Mouse (Mus musculus) G1E (cell line): ENCODE data around the gene Erbb2. TPM values are rescaled to one million over a fixed set of nuclear protein-coding genes. Genes with fewer than 3 reads are reported as not detected.

ENCODE experiments used
- ATAC-seq: 2 replicates; pipeline ENCODE4 v1.8.0; 2016; ENCODE audit warnings: mild to moderate bottlenecking; ENCODE audit not compliant: insufficient number of reproducible peaks, poor library complexity, low FRiP score, severe bottlenecking; ENCODE audit errors: extremely low read depth
- DNase-seq: peaks from one replicate; pipeline ENCODE4 v3.0.0; 2012; ENCODE audit warnings: low spot score
- H3K27me3 ChIP-seq: 2 replicates; pipeline ENCODE4 v1.6.1; 2012; ENCODE audit warnings: mild to moderate bottlenecking, low read length, inconsistent platforms; ENCODE audit not compliant: insufficient read depth
- H3K36me3 ChIP-seq: replicated peaks from 2 replicates; pipeline ENCODE3; 2012; ENCODE audit warnings: mild to moderate bottlenecking, inconsistent platforms
- H3K4me1 ChIP-seq: 2 replicates; pipeline ENCODE4 v1.6.1; 2012; ENCODE audit warnings: low read depth, low read length, inconsistent platforms, mixed read lengths; ENCODE audit not compliant: insufficient read depth
- H3K4me3 ChIP-seq: 2 replicates; pipeline ENCODE4 v1.5.1; 2012; ENCODE audit warnings: low read depth, mild to moderate bottlenecking, inconsistent platforms, low read length, moderate library complexity, mixed read lengths
- H3K9me3 ChIP-seq: replicated peaks from 2 replicates; pipeline ENCODE4 v1.6.1; 2012; ENCODE audit warnings: inconsistent platforms
- CTCF ChIP-seq: IDR thresholded peaks from 2 replicates; pipeline ENCODE4 v1.5.1; 2012; ENCODE audit warnings: low read depth, low read length, inconsistent platforms, mixed read lengths
- GATA1 ChIP-seq: IDR thresholded peaks from 2 replicates; pipeline ENCODE4 v1.6.1; 2012; ENCODE audit warnings: borderline replicate concordance, low read length, inconsistent platforms, mixed read lengths
- GATA2 ChIP-seq: IDR thresholded peaks from 2 replicates; pipeline ENCODE4 v1.6.1; 2012; ENCODE audit warnings: low read depth, low read length, inconsistent platforms, borderline replicate concordance
- POLR2AphosphoS5 ChIP-seq: IDR thresholded peaks from 2 replicates; pipeline ENCODE4 v1.6.1; 2012; ENCODE audit warnings: low read depth, low read length, inconsistent platforms; ENCODE audit not compliant: insufficient replicate concordance
- TAL1 ChIP-seq: conservative IDR thresholded peaks from 2 replicates; pipeline ENCODE4 v1.6.1; 2012; ENCODE audit warnings: low read depth, low read length, inconsistent platforms, mixed read lengths
- polyA plus RNA-seq: library from polyadenylated mRNA; stranded (reverse); fragments of >175 nt; gene quantifications from 2 replicates; pipeline ENCODE4 v1.2.3, GENCODE M21; 2012
- total RNA-seq, 2 experiments: library from RNA; stranded (forward) in 1 of 2; stranded (reverse) in 1 of 2; fragments of 200-1000 nt in 1 of 2; fragments of >200 nt in 1 of 2; fragmentation: Nextera tagmentation in 1 of 2; gene quantifications; 2 replicates each; pipeline ENCODE4 v1.2.3; 2014 to 2017

Gene Erbb2
- total and polyA plus RNA-seq, 3 experiments, result 0.05 TPM; not detected in 2

DNA sequence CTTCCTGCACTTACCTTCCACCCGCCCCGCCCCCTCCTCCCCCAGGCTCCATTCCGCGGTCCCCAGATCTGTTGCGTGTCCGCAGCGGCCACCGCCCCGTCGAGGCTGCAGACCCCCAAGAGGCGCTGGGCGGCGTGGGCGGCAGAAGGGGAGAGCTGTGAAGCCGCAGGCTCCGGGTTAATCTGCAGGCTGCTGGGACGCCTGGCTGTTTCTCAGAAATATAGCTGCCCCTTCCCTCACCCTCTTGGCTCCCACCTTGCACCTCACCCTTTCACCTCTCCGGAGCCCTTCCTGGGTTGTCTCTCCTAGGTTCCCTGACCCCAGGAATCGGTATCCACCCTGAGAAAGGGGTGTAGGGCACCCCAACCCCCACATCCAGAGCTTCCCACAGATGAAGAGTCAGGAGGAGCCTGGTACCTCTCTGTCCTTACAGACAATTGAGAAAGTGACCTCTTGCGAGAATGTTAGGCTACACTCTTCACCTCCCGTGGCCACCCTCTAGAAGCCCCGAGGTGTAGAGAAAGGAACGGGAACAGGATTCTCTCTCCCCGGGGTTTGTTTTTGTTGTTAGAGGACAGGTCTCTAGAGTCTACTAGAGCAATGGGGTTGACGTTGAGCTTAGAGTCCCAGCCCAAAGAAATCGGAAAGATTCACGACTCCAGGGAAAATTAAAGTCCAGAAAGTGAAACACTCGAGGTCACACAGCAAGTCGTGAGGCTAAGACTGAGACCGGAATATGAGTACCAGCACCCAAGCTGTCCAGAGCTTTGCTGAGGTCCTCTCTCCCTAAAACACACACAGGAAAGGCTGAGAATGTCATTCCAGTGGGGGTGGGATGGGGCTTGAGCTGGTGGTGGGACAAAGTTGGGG lies 46.1 kb downstream of the Erbb2 start:
- Histone ChIP-seq H3K4me3 (peak overlapping the region; percentile 80), H3K9me3 (no peaks in the 10 kb centered on the region; the same call in 1 of the 2 replicates), H3K27me3 (peaks cover 46% of the 10 kb centered on the region), H3K4me1 (peaks cover 26% of the 10 kb centered on the region), H3K36me3 (no peaks in the 10 kb centered on the region)
- TF ChIP-seq GATA1 (no peak), CTCF (no peak), TAL1 (no peak), POLR2AphosphoS5 (no peak), GATA2 (no peak)
- ATAC-seq (no peak), DNase-seq (no peak)

DNA sequence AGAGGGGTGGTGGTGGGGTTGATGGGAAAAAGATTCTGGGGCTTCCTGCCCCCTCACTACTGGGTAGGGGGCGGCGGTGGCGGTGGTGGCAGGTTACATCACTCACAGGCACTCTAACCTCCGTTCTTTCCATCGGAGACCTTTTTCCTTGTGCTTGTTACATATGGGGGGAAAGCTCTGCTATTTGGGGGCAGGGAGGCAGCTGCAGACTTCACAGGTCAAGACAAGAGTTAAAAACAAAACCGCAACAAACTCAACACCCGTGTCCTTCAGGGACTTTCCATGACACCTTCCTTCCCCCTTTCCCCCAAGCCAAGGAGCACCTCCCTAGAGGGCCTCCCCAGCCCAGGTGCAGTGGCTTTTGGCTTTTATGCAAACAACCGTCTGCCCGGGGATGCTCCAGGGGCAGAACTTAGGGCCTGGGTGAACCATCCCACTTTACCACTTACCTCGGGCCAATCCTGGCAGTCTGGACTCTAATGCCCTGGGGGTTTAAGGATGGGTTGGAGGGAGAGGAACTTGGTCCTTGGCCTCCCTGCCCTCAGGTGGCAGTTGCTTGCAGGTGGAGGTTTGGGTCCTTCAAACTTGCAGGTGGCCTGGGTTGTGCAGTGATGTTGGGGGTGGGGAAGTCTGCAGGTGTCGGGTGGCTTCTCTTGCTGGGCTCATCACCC lies 46.9 kb downstream of the Erbb2 start:
- Histone ChIP-seq H3K27me3 (peaks cover 40% of the 10 kb centered on the region), H3K36me3 (no peaks in the 10 kb centered on the region), H3K9me3 (no peaks in the 10 kb centered on the region; the same call in 1 of the 2 replicates), H3K4me3 (no peak overlapping the region), H3K4me1 (peaks cover 30% of the 10 kb centered on the region)
- DNase-seq, result no peak
- no peak for ATAC-seq
- TF ChIP-seq GATA2, result no peak
- TF ChIP-seq CTCF, result no peak

DNA sequence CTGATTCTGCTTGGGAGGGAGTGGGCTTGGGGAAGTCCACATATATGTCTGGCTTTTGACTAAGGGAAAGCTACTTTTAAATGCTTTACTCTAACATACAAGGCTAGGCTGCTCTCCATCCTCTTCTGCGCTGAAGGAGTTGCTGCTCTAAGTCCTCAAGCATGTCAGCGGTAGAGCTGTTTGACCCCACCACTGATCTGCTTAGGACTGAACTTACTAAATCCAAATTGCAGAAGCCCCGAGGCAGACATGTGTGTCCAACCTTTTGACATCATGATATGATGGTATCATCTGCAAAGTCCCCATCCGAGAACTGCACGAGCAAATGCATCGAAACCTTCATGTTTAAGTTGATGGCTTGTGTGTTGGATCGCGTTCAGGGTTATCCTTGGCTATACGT lies 47.6 kb downstream of the Erbb2 start:
- Histone ChIP-seq H3K9me3 (no peaks in the 10 kb centered on the region; the same call in 1 of the 2 replicates), H3K4me1 (peaks cover 30% of the 10 kb centered on the region), H3K36me3 (no peaks in the 10 kb centered on the region), H3K4me3 (no peak overlapping the region), H3K27me3 (peaks cover 34% of the 10 kb centered on the region)
- no peak for ATAC-seq
- no peak for TF ChIP-seq CTCF
- no peak for TF ChIP-seq GATA2
- TF ChIP-seq POLR2AphosphoS5, result no peak
- TF ChIP-seq TAL1, result no peak
- TF ChIP-seq GATA1, result no peak
- DNase-seq, result no peak

DNA sequence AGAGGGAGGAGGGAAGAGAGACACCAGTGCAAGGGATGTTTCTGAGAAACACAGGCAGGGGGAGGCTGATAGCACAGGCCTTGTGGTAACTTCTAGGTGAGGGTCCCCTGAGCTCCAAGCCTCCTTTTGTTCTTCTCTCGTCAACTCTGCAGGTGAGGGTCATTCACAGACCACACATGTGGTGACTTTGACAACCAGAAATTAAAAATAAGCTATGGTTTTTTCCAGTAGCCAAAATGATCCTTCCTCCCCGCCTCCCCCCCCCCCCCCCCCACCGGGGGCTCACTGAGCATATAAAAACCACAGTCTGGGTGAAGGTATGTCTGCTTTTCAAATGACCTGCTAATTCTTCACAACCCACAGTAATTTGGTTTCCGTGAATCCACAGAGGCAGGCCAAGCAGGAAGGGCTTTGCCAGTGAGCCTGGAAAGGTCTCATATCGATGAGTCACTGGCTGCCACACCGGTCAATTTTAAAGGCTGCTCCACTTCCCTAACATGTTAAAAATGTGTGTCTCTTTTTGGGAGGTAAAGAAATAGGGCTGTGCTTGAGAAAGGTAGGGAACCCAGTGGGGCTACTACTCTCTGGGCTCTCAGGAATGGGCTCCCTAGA lies 48.9 kb downstream of the Erbb2 start:
- ATAC-seq (no peak), DNase-seq (no peak)
- Histone ChIP-seq H3K27me3 (peaks cover 29% of the 10 kb centered on the region), H3K9me3 (no peaks in the 10 kb centered on the region), H3K4me3 (no peak overlapping the region), H3K4me1 (peaks cover 30% of the 10 kb centered on the region), H3K36me3 (no peaks in the 10 kb centered on the region)
- TF ChIP-seq POLR2AphosphoS5 (no peak), GATA1 (no peak), CTCF (no peak), TAL1 (no peak), GATA2 (no peak)

DNA sequence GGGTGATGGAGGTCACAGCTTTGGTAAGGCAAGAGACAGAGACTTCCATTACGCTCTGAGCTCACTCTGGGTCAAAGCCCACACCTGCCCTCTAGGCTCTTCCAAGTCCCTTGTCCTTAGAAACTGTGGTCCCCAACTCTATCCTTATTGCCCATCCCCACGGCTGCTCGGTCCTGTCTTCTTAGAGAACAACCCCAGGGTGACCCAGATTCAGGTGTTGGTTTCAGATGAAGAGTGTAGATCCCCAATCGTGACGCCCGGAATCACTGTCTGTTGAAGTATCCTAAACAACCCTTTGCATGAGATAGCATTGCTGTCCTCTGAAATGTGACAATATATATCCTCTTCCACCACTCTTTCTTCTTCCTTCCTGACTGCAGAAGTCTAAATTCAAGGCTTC lies 50.0 kb downstream of the Erbb2 start:
- Histone ChIP-seq H3K4me3 (no peak overlapping the region), H3K27me3 (peaks cover 35% of the 10 kb centered on the region), H3K4me1 (peaks cover 23% of the 10 kb centered on the region), H3K36me3 (no peaks in the 10 kb centered on the region), H3K9me3 (no peaks in the 10 kb centered on the region)
- ATAC-seq (no peak), DNase-seq (no peak)
- no peak for TF ChIP-seq CTCF
- no peak for TF ChIP-seq TAL1
- TF ChIP-seq GATA2, result no peak
- no peak for TF ChIP-seq POLR2AphosphoS5
- no peak for TF ChIP-seq GATA1

DNA sequence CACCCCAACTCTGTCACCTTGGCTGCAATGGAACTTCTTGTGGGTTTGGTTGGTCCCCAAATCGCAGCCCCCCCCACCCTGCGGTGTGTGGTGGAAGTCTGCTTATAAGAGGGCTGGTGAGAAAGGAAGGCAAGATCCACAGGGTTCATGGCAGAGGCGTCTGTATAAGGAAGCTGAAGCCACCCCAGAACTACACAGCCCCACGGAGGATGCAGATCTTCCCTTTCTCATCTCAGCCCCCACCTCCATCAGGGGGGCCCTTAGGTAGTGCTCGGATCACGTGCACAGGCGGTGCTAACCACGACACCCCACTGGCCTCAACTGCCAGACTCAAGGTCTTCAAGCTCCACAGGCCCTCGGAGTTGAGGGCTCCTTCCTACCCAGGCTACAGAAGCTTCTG lies 51.6 kb downstream of the Erbb2 start:
- Histone ChIP-seq H3K27me3 (peaks cover 41% of the 10 kb centered on the region), H3K36me3 (no peaks in the 10 kb centered on the region), H3K4me3 (no peak overlapping the region), H3K9me3 (no peaks in the 10 kb centered on the region), H3K4me1 (peaks cover 9% of the 10 kb centered on the region; the same call in 1 of the 2 replicates)
- ATAC-seq (no peak), DNase-seq (no peak)
- no peak for TF ChIP-seq GATA1
- TF ChIP-seq GATA2, result no peak
- no peak for TF ChIP-seq CTCF
- TF ChIP-seq POLR2AphosphoS5, result no peak
- no peak for TF ChIP-seq TAL1
